Mouse (Mus musculus) heart, embryonic 10.5 days (tissue): ENCODE measurements around the gene Cul7. TPM values are rescaled to one million over a fixed set of nuclear protein-coding genes. Genes with fewer than 3 reads are reported as not detected.
A peak's percentile ranks its signal among the peaks of the same experiment; 100 is the strongest.

ENCODE experiments used
- DNase-seq: peaks from one replicate; pipeline ENCODE4 v3.0.0-alpha.2; 2017; ENCODE audit warnings: low spot score
- H3K27ac ChIP-seq: fragments of 300-500 bp; sonication (generic); 2 replicates; pipeline ENCODE4 v1.5.1; 2016; ENCODE audit warnings: mild to moderate bottlenecking
- H3K27me3 ChIP-seq: fragments of 300-500 bp; sonication (generic); 2 replicates; pipeline ENCODE4 v1.6.1; 2016; ENCODE audit warnings: mild to moderate bottlenecking; ENCODE audit not compliant: poor library complexity, insufficient read depth, severe bottlenecking
- H3K36me3 ChIP-seq: fragments of 300-500 bp; sonication (generic); 2 replicates; pipeline ENCODE4 v1.6.1; 2016; ENCODE audit warnings: mild to moderate bottlenecking, moderate library complexity
- H3K4me1 ChIP-seq: fragments of 300-500 bp; sonication (generic); 2 replicates; pipeline ENCODE4 v1.6.1; 2016; ENCODE audit warnings: mild to moderate bottlenecking
- H3K4me3 ChIP-seq: fragments of 300-500 bp; sonication (generic); 2 replicates; pipeline ENCODE4 v1.5.1; 2016; ENCODE audit warnings: mild to moderate bottlenecking, moderate library complexity
- H3K9me3 ChIP-seq: fragments of 300-500 bp; sonication (generic); 2 replicates; pipeline ENCODE4 v1.6.1; 2016; ENCODE audit warnings: mild to moderate bottlenecking, moderate library complexity
- whole genome bisulfite sequencing: fragments of 180-500 bp; shearing (Covaris S2); methylation state at CpG from one replicate; pipeline ENCODE4 v1.1.7; 2016; 5-methylcytosine and 5-hydroxymethylcytosine counted together
- polyA plus RNA-seq: library from polyadenylated mRNA; unstranded; fragments of >200 nt; fragmentation: Nextera tagmentation; extraction: Ambion mirVana; gene quantifications from 2 replicates; pipeline ENCODE4 v1.2.1, GENCODE M21; 2016

Gene Cul7
- polyA plus RNA-seq, 1 experiment from 2014 or later = 44.8 TPM

DNA sequence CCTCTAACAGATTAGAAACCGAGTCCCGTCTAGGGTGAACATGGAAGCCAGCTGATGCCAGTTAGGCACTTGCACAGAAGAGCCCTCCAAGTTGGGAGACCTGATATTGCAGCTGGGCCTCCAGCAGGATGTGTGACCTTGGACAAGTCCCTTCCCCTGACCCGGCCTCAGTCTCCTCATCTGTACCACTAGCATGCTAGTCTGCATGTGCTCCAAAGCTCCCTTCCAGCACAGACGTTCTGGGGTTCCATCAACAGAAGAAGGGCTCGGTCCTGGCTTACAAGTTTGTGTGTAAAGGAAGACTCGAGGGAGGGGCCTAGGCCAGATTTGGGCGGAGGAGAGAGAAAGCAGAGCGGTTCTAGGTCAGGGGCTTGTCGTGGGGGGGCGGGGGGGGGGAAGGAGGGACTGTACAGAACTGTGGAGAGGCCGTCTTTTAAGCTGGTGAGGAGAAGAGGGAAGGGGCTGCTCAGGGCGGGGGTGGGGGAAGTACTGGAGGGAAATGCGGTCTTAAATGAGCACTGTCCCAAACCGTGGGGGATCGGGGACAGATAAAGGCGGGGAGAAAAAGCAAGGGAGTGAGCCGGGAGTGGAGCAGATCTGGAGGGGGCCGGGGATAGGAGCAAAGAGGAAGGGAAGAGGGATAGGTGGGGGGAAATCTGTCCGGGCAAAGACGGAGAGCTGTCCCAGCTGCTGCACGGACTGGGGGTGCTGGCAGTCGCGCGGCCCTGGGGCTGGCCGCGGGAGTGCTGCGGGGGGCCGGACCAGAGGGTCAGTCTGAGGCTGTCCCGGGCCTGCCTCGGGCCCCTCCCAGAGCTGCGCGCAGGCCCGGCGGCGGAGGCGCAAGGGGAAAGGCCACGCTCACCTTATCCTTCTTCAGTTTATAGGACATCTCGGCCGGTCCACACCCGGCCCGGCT lies 54.1 kb downstream of the Cul7 start:
- Histone ChIP-seq H3K9me3 (no peaks in the 10 kb centered on the region), H3K27me3 (no peaks in the 10 kb centered on the region), H3K4me1 (peaks cover 48% of the 10 kb centered on the region), H3K27ac (peak overlapping the region; percentile 96), H3K36me3 (peaks cover 14% of the 10 kb centered on the region), H3K4me3 (peak overlapping the region; percentile 90)
- peak; percentile 74 for DNase-seq
- WGBS = 5% methylated on average over 32 of the region's 41 CpGs

DNA sequence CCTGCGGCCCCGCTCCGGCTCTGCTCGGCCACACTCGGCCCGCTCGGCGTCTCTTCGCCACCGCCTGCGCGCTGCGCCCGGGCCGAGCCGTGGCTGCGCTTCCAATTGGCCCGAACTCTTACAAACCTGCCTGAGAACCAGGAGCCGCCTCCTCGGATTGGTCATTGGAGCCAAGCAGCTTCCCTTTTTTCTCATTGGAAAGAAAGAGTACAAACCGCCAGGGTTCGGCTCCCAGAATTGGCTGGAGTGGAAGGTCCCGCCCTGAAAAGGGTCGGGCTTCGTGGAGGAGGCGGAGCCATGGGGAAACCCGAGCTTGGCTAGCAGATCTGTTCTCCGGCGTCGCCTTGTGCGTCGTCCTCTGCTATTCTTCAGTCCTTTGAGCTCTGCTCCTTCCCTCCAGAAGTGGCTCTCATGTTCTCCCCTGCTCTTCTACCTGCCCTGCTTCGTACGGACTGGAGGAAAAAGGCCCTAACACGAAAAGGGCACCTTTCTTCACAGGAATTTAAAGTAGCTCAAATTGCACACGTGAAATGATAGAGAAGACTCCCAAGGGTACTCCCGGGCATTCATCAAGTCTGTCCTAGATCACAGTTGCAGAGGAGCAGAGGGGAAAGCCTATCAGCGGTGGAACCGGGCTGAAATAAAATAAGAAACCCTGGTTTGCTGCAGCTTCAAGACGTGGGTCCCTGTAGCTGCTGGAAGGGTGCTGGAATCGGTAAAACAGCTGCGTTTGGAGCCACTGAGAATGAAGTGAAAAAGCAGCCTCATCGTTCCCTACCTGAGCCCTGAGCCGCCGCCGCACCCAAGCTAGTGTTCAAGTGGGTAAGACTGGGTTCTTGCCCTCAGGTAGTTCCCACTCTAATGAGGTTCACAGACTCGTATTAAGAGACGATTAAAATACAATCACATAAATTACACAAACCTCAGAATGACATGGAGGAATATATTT lies 55.0 kb downstream of the Cul7 start, which contains the start of gene Ppp2r5d:
TSS of gene Ppp2r5d (minus strand) at position 225 of the 949 bp plus-strand sequence.
- H3K4me1 ChIP-seq = peaks cover 48% of the 10 kb centered on the region
- WGBS = 1% methylated on average over 48 of the region's 48 CpGs
- H3K4me3 ChIP-seq = peak within 1 kb of the TSS; percentile 90
- no peaks in the 10 kb centered on the region for H3K9me3 ChIP-seq
- no peaks in the 10 kb centered on the region for H3K27me3 ChIP-seq
- peaks cover 7% of the 10 kb centered on the region; the same call in 1 of the 2 replicates for H3K36me3 ChIP-seq
- H3K27ac ChIP-seq = peak within 1 kb of the TSS; percentile 96
- DNase-seq = peak; percentile 99

DNA sequence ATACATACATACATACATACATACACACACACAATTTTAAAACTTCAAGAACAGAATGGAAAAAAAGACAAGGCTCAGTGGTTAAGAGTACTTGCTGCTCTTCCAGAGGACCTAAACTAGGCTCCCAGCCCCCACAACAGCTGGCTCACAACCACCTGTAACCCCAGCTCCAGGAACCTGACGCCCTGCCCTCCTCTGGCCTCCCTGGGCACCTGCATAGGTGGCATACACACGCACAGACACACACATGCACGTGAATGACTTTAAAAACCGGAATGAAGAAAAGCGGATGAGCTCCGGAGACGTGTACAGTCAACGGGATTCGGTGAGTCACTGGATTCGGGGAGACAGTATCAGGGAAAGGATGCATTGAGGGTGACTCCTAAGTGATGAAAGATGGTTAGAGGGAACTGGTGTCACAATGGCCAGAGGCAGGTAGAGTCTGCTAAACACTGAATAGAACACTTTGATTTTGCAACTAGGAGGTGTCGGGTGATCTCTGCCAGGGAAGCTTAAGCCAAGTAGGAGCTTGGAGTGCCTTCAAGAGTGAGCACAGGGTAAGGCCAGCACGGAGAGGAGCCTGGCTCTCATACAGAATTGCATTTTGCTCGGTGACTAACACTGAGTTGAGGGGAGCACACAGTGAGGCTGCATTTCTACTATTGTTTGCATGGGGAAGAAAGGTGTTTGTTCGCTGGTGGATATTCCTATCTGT lies 56.4 kb downstream of the Cul7 start:
- H3K4me3 ChIP-seq = no peak overlapping the region
- H3K27me3 ChIP-seq = no peaks in the 10 kb centered on the region
- WGBS = 81% methylated on average over 14 of the region's 14 CpGs
- H3K9me3 ChIP-seq = no peaks in the 10 kb centered on the region
- H3K36me3 ChIP-seq = no peaks in the 10 kb centered on the region; the same call in 1 of the 2 replicates
- H3K4me1 ChIP-seq = peaks cover 45% of the 10 kb centered on the region
- peak; percentile 71 for DNase-seq
- no peak overlapping the region for H3K27ac ChIP-seq

DNA sequence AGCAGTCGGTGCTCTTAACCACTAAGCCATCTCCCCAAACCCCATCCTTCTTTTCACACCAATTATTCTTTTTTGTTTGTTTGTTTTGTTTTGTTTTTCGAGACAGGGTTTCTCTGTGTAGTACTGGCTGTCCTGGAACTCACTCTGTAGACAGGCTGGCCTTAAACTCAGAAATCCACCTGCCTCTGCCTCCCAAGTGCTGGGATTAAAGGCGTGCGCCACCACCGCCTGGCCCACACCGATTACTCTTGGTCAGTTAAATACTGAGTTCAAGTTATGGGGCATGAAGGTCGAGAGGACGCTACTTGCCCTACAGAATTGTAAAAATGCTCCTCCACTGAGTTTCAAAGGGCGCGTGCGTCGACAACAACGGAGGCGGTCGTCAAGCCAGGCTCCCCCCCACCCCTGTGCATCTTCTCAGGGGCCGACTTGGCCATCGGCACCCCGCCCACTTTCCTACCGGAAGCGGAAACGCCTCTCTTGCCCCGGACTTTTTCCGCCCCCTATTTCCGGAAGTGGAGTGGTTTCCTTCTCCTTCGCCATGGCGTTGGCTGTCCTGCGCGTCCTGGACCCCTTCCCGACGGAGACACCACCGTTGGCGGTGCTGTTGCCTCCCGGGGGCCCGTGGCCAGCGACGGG lies 60.9 kb downstream of the Cul7 start, which contains the start of gene Pex6:
TSS of gene Pex6 (plus strand) at position 505 of the 639 bp plus-strand sequence.
- Histone ChIP-seq H3K9me3 (no peaks in the 10 kb centered on the region), H3K27ac (peak within 1 kb of the TSS; percentile 92), H3K36me3 (peaks cover 25% of the 10 kb centered on the region), H3K4me1 (peaks cover 28% of the 10 kb centered on the region), H3K27me3 (no peaks in the 10 kb centered on the region), H3K4me3 (peak within 1 kb of the TSS; percentile 100)
- 7% methylated on average over 36 of the region's 36 CpGs for WGBS
- peak; percentile 97 for DNase-seq

- DNase-seq = peak; percentile 82
- H3K27me3 ChIP-seq = no peaks in the 10 kb centered on the region
- H3K9me3 ChIP-seq = no peaks in the 10 kb centered on the region
- peak overlapping the region; percentile 100 for H3K4me3 ChIP-seq
- peaks cover 31% of the 10 kb centered on the region for H3K36me3 ChIP-seq
- peaks cover 21% of the 10 kb centered on the region for H3K4me1 ChIP-seq
- WGBS = under 1% methylated on average over 75 of the region's 76 CpGs
- H3K27ac ChIP-seq = peak overlapping the region; percentile 92
Measured at GRCm38 (mm10) chr17:46711612-46712271, 61.6 kb downstream of the Cul7 start.

- H3K27ac ChIP-seq = no peak overlapping the region
- DNase-seq = no peak
- WGBS = 66% methylated on average over 7 of the region's 7 CpGs
Measured at GRCm38 (mm10) chr17:46712442-46712841, 62.3 kb downstream of the Cul7 start.

DNA sequence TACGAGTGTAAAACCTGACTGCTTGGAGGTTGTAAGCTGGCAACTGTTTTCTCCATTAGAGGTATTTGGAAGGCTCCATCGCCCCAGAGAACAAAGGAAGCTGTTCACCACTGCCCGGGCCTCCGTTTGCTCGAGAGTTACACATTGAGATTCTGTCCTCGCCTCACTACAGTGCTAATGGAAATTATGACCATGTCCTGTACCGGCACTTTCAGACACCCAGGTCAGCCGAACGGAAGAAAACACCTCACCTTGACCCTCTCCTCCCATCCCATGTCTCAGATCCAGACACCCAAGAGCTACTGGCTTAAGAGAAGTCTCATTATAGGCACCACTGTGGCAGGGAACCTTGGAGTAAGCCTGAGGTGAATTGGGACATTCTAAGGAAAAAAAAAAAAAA lies 63.7 kb downstream of the Cul7 start:
- H3K36me3 ChIP-seq = peaks cover 38% of the 10 kb centered on the region
- no peaks in the 10 kb centered on the region for H3K9me3 ChIP-seq
- no peak overlapping the region for H3K4me3 ChIP-seq
- WGBS = 90% methylated on average over 9 of the region's 9 CpGs
- DNase-seq = no peak
- H3K4me1 ChIP-seq = peaks cover 18% of the 10 kb centered on the region
- no peak overlapping the region for H3K27ac ChIP-seq
- H3K27me3 ChIP-seq = no peaks in the 10 kb centered on the region

More at GRCm38 (mm10) chr17:46712442-46712841, 62.3 kb downstream of the Cul7 start:
- H3K36me3 ChIP-seq = peaks cover 36% of the 10 kb centered on the region
- H3K4me3 ChIP-seq = peak overlapping the region; percentile 100
- H3K27me3 ChIP-seq = no peaks in the 10 kb centered on the region
- H3K4me1 ChIP-seq = peaks cover 18% of the 10 kb centered on the region
- H3K9me3 ChIP-seq = no peaks in the 10 kb centered on the region

Other genes with a start within 250 kb of the Cul7 start
- gene Crip3, start 221.4 kb upstream of the Cul7 start, polyA plus RNA-seq = 0.54 and 0.83 TPM in 2 replicates
- 0.15 and 0.30 TPM in 2 replicates for gene Slc22a7, start 211.9 kb upstream of the Cul7 start, polyA plus RNA-seq
- gene Ttbk1, start 162.7 kb upstream of the Cul7 start, polyA plus RNA-seq = 0.09 and 0.14 TPM in 2 replicates
- 36.5 and 52.8 TPM in 2 replicates for gene Dnph1, start 153.6 kb upstream of the Cul7 start, polyA plus RNA-seq
- 4.8 and 5.3 TPM in 2 replicates for gene Cul9, start 103.9 kb upstream of the Cul7 start, polyA plus RNA-seq
- 10.9 and 15.7 TPM in 2 replicates for gene Srf, start 94.2 kb upstream of the Cul7 start, polyA plus RNA-seq
- 65.4 and 67.7 TPM in 2 replicates for gene Ptk7, start 20.8 kb upstream of the Cul7 start, polyA plus RNA-seq
- gene Klc4, start 4.3 kb upstream of the Cul7 start, polyA plus RNA-seq = 21.1 and 22.5 TPM in 2 replicates
- gene Mrpl2, start 4.1 kb upstream of the Cul7 start, polyA plus RNA-seq = 131 and 151 TPM in 2 replicates
- gene Rrp36, start 24.0 kb downstream of the Cul7 start, polyA plus RNA-seq = 46.3 and 61.0 TPM in 2 replicates
- gene Mea1, start 28.5 kb downstream of the Cul7 start, polyA plus RNA-seq = 143 and 180 TPM in 2 replicates
- gene Klhdc3, start 30.6 kb downstream of the Cul7 start, polyA plus RNA-seq = 152 and 167 TPM in 2 replicates
- 76.8 and 103 TPM in 2 replicates for gene Ppp2r5d, start 54.8 kb downstream of the Cul7 start, polyA plus RNA-seq
- 14.0 and 21.9 TPM in 2 replicates for gene Pex6, start 61.1 kb downstream of the Cul7 start, polyA plus RNA-seq
- 0.83 and 2.3 TPM in 2 replicates for gene Gnmt, start 78.8 kb downstream of the Cul7 start, polyA plus RNA-seq
- gene Cnpy3, start 101.9 kb downstream of the Cul7 start, polyA plus RNA-seq = 63.2 and 68.4 TPM in 2 replicates
- 0.39 and 0.60 TPM in 2 replicates for gene Ptcra, start 113.4 kb downstream of the Cul7 start, polyA plus RNA-seq
- gene 2310039H08Rik, start 122.3 kb downstream of the Cul7 start, polyA plus RNA-seq = 45.8 and 51.2 TPM in 2 replicates
- 130 and 184 TPM in 2 replicates for gene Rpl7l1, start 132.3 kb downstream of the Cul7 start, polyA plus RNA-seq
- gene Bicral, start 208.1 kb downstream of the Cul7 start, polyA plus RNA-seq = 3.3 and 3.4 TPM in 2 replicates
- 43.8 and 63.2 TPM in 2 replicates for gene Tbcc, start 240.3 kb downstream of the Cul7 start, polyA plus RNA-seq